Mouse (Mus musculus) retina, embryonic 14.5 days (tissue): ENCODE data around the gene Tfam.

ENCODE experiments used
- DNase-seq: peaks from one replicate; pipeline ENCODE4 v3.0.0-alpha.2; 2015; ENCODE audit warnings: low spot score

Tfam gene

DNA sequence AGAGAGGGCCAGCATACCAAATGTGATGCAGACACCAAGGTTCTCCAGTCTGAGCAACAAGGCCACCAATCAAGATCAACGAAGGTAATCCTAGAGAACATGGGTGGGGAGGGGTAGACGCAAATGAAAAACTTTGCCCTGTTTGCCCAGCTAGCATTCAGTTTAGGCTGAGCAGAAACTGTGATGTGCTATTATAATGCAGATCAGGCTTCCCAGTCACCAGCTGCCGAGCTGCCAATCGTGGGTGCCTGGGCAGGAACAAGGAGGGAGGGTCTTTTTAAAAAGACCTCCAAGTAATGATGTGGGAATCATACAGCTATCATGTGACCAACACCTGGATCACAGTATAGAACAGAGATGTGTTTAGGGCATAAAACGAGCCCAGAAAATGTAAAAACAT, 15.0 kb downstream of the Tfam start:
- no peak for DNase-seq

DNA sequence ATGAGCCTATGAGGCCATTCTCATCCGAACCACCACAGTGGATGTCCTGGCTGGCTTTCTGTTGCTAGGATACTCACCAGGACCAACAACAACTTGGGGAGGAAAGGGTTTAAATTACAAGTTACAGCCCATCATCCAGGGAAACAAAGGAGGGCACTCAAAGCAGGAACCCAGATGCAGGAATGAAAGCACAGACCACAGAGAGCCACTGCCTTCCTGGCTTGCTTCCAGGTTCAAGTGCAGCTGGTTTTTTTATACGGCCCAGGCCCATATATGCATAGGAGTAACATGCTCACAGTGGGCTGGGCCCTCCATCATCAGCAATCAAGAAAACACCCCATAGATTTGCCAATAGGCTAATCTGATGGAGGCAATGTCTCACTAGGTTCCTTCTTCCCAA, 15.4 kb downstream of the Tfam start:
- no peak for DNase-seq

DNA sequence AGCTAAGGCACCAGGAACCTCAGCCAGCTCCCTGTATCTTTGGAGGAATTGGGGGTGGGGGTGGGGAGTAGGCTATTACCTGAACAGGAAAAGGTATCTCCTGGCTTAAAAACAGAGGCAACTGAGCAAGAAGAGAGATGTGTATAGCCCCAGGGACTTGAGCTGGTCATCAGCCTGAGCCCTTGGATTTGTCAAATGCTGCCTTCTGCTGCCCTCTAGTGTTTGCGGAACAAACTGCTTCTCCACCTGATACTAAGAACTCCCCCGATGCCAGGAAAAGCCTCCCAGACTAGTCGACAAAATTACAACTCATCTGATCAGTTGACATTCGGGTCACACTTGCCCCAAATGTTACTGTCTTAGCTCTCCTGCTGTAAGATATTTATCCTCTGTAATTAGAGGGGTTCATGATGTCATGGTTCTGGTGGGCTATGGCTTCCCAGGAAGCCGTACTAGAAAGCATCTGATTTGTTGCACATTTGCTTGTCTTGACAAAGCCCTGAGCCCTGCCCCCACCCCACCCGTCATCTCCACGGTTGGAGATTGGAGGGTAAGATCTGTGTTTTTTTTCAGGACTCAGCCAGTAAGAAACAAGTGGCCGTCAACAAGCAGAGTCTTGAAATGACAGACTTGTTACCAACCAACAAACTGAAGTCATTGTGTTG, 19.7 kb downstream of the Tfam start:
- peak; percentile 86 for DNase-seq

DNA sequence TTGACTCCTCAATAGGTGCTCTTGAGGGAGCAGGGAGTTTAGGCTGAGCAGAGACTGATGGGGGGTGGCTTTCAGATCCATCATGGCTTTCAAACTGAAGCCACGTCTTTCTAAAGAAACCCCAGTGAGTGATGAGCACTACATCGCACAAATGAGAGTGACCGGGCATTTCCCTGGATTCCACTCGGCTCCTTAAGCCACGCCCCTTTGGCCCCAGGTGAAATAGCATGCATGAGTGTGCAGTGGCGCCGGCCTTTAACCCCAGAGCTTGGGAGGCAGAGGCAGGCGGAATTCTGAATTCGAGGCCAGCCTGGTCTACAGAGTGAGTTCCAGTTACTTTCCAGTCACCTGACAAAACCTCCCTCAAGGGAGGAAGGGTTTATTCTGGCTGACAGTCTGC, 22.1 kb downstream of the Tfam start:
- DNase-seq: no peak

DNA sequence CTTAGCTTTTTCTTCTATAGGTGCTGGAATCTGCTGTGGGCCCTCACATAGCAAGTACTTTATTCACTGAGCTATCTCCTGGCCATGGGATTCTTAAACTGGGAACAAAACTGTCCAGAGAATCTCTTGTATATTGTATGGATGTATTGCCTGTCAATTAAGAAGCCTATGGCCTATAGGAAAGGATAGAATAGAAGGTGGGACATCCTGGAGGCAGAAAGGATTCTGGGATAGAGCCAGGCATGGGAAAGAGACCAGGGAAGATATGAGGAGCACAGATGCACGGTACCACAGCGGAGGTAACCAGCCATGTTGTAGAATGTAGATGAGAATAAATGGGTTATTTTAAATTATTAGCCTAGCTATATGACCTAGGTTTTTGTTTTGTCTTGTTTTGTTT, 36.6 kb downstream of the Tfam start:
- DNase-seq: no peak

DNA sequence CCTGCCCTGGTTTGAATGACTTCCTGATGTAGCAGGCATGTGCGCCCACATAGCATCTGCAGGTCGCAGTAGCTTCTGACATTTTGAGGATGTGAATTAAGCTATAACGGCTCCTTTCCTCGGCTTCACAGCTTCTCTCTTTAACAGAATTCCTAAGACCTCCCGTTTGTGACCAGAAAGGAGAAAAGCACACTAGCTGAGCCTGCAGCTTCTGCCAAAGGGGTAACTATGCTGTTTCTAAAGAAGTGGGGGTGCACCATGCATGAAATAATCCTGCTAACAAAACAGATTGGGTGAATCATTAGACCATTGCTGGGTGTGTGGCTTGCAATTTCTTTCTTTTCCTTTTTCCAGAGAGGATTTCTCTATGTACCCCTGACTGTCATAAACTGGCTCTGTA, 37.1 kb downstream of the Tfam start:
- no peak for DNase-seq

DNA sequence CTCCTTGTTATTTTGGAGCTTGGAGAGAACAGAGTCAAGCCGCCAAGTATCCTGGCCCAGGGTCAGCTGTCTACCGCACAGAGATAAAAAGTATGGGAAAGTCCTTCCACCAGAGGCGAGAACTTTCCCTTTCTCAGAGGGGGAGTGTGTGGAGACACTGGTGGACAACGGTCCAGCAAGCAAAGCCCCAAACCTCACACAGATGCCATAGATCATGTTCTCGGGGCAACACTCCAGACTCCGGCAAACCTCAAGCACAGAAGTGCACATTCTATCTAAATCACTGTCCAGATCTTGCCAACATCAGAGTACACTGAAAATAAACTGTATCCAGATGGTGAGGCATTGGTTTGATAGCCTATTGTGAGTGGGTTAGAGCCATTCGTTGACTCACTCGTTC, 39.4 kb downstream of the Tfam start:
- no peak for DNase-seq

DNA sequence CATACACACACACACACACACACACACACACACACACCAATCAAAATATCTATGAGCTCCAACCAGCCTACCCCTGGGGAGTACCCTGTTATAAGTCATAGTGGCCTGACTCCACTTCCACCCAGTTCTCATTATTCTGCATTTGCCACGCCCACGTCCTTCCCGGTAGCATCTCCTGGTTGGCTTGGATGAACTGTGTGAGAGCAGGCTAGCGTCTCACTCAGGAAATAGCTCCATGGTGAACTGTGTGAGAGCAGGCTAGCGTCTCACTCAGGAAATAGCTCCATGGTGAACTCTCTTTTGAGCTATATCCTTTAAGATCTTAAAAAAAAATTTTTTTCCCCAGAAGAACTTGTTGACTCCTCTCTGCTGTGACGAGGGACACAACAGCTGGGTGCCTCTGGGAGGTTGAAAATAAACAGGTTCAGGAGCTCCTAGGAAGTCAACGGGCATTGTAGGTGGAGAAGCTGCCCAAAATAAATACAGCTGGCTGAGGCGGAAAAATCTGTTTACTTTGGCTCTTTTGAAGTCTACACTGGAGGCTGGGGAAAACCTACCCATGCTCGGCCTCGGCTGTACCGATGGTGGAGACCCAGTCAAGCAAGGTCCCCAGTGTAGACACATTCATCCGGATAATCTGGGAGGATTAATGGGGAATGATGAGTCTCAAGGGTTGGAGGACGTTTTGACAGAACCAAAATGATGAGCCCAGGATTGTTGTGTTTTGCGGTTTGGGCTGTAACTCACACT, 40.9 kb downstream of the Tfam start:
- no peak for DNase-seq

DNA sequence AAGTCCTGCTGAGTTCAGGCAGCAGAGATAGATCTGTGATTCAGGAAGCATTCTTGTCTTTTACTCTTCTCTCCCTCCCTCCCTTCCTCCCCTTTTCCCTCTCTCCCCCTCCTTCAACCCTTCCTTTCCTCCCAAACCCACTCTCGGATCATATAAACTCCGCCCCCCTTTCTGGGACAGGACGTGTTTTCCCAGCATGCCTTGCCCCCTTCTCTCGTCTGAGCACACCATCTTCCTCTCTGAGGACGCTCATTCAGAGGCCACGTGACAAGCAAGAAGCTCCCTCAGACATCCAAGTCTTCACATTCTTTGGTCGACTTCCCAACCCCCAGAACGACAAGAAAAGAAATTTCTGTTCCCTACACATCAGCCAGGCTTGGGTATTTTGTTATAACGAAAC, 42.6 kb downstream of the Tfam start:
- DNase-seq: no peak

DNA sequence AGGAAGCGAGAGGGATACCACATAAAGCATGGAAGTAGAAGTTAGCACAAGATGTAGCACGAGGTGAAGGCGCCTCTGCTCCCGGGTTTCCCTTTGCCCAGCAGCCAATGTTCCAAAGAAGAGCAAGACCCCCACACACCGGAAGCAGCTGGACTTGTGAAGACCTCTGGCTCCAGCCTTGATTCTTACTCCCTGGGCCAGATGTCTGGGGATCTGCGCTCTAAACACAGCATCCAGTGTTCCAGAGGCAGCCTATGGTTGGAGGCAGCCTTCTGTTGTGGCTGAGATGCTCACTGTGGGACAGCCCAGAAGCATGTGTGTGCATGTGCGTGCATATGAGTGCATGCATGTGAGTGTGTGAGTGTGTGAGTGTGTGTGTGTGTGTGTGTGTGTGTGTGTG, 43.4 kb downstream of the Tfam start:
- no peak for DNase-seq

DNA sequence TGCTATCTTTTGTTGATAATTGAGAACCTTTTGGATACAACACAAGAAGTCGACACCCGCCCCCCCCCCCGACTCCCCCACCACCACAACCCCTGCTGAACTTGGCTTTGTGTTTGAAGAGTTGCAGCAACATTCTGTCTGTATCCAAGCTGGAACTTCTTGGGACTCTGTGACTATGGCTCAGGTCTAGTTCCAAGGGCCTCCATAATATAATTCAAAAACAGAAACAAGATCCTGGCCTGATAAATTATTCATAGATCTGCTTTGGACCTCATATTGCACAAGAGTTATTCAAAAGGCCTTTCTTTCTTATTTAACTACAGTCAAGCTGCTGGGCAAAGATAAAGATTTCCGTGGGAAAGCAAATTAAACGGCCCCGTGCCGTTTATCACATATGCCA, 44.8 kb downstream of the Tfam start:
- no peak for DNase-seq

DNA sequence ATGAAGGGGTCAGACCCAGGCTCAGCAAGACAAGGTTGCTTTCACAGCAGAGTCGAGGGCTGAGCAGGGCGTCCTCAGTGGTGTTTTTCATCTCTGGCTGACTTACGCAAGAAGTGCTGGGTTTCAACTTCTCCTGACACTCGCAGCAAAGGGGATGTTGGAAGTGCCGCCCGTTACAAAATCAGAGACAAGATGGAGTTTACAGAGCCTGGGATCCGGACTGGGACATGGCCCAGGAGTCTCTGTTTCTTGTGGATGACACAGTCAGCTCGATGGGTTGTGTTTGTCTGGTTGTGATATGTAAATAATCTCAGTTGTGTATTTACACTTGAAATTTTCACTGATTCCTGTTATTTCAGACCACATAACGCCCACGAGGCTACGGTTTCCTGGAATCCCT, 45.2 kb downstream of the Tfam start:
- no peak for DNase-seq

DNA sequence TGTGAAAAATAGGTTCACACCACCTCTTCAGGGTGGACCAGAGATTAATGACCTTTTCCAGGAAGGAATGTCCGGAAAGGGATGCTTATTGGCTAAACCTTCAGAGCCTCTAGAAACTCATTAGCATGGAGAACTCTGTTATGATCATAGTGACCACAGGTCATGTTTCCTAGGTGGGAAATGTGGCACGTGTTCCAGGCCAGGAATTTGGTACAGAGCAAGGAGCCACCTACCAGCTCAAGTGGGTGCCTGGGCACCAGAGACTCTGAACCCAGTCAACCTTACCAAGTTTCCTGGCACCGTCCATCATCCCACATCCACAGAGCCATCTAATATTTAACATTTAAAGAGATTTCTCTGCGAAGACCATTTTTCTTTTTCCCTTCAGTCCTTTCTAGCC, 49.4 kb downstream of the Tfam start:
- DNase-seq: no peak

DNA sequence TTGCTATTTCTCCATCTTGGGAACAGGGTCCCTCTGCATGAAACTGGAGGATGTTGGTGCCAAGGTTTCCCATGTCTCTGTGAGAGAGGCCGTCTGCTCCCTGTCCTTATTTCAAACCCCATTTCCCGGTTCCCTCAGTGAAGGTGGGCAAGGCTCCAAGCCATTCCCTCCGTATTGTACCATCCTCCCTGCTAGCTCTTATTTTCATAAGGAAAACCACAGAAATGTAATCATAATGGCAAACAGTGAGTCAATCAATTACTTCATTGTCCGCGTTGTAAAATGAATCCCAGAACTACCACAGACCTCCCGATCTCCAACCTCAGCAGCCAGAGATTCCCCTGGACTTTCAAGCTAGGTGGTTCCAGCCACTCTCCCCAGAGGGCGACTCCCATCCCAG, 53.0 kb downstream of the Tfam start:
- DNase-seq: no peak

DNA sequence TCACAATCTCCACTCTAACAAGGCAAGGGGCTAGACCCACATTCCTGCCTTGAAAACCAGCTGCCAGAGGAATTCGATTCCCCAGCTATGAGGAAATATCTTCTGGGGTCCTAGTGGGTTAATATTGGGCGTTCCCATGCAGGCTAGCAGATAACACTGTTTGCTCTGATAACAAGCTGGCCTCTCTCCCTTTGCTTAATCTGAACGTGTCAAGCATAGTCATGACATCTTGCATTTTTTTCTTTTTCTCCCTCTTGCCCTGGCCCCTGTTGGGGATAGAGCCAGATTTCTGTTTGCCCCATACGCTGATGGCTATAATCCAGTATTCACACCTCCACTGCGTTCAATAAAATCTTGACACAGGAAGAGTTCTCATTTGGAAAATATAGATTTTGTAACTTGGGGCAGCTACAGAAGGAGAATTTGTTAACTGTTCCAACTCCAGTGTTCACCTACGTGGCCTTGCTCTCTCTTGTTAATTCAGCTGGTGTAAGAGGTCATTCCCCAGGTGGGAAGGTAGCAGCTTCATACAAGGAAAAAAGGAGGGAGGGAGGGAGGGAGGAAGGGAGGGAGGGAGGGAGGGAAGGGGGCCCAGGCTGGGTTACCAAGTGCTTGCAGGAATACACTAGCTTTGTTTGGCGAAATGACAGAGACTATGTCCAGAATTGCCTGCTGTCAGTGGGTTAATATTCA, 54.6 kb downstream of the Tfam start:
- no peak for DNase-seq

DNA sequence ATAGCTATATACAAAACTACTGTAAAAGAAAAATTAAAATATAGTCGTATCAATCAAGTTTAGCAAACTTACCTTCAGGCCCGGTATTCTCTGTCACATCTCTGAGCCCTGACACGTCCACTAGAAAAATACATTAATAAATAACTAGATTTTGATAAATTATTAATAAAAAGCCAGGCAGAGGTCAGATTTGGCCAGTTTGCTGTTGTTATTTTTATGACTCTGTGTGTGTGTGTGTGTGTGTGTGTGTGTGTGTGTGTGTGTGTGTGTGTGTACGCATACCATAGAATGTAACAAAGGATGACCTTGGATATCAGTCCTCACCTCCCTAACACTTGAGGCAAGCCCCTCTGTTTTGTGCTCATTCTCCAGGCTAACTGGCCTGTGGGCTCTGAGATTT, 56.1 kb downstream of the Tfam start:
- peak; percentile 11 for DNase-seq

DNA sequence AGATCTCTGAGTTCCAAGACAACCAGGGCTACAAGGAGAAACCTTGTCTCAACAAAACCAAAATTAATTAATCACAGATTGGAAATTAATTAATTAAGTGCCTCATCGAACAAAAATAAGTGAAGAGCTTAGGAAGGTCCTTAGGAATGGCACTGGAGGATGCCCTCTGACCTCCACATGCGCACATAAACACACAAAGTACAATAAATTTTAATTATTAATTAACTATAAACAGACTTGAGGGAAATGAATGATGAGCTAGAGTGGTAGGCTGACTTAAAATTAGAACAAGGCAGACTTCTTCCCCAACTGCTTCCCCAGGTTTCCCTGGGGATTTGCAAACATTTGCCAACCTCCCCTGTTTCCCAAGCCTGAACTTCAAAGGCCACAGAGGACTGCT, 57.0 kb downstream of the Tfam start:
- no peak for DNase-seq

DNA sequence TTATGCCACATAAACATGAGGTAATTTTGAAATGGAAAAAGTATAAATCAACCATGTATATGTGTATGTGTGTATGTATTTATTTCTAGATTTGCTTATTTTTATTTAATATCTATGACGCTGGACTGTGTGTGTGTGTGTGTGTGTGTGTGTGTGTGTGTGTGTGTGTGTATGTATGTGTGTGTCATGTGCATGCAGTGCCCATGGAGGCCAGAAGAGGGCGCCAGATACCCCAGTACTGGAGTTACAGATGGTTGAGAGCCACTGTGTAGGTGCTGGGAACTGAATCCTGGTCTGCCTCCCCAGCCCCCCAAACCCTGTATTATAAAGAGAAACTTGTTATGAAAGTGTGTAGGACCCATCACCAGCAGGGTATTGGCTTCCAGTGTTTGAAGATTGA, 58.0 kb downstream of the Tfam start:
- DNase-seq: no peak

DNA sequence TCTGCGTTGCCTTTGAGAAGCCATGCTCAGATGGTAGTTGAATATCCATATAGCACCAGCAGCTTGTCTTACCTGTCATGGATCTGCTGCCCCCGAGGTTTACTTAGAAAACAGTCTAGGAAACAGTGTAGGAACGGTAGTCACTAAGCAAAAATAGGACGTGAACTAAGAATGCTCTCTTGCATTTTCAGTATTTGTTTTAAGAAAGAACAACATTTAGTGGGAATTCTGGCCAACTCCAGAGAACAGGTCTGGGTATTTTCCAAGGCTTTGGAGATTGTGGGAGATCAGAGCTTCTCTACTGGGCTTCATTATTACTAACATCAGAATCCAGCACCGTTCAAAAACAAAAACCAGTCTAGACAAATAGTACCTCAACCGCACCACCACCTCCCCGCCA, 60.9 kb downstream of the Tfam start:
- DNase-seq: no peak

DNA sequence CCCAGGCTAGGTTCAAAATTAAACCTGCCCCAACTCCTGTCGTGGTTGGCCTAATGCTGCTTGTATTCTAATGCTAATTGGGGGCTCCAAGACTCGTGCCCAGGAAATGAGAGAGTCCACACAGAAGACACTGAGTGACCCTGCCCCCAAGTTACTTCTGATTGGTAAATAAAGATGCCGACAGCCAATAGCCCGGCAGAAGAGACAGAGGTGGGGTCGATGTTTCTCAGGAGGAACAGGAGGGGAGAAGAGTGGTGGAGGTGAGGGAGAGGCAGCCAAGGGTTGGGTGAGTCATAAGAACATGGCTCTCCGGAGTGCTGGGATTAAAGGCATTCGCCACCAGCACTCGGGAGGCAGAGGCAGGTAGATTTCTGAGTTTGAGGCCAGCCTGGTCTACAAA, 61.7 kb downstream of the Tfam start:
- DNase-seq: no peak
